Mouse (Mus musculus): ENCODE measurements around the gene Zfhx3. TPM values are rescaled to one million over a fixed set of nuclear protein-coding genes. Genes with fewer than 3 reads are reported as not detected.
"Not testable (repeated sequence)": the region's sequence is repeated elsewhere in the genome, so short reads cannot be mapped to it uniquely, and the experiment has no call there.

The Zfhx3 gene
- 14.0 and 14.5 TPM in 2 replicates for polyA plus RNA-seq (2011; ENCODE audit: insufficient read depth, insufficient read length, low read depth, missing spikeins)

DNA sequence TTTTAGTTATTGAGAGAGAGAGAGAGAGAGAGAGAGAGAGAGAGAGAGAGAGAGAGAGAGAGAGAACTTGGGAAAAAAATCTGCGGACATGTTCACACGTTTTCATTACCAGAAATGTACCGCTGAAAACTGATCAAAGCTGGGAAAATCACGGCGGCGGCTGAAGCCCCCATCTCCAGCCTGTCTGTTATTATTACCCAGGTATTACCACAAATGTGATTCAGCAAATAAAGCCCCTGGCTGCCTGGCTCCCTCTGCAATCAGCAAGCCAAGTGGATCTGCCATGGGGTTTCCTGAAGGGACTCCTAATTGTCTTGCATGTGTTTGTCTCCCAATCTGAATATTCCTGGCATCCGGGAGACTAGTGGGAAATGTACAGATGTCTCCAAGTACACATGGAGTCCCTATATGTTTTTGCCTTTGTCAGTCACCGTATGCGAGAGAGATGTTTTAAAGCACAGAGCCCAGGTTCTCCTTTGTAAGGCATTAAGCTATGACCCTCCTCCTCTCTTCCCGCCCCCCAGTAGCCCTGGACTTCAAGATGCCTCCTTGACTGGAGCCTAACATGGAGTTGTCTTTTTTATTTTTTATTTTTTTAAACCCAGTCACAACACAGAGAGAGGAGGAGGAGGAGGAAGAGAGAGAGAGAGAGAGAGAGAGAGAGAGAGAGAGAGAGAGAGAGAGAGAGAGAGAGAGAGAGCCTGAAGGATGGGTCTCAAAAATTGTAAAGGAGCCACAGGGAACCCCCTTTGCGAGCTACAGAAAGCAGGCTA lies at the start of gene Zfhx3:
Gene Zfhx3, plus strand, starts transcription at position 723 of the 773 bp plus-strand sequence.
- Histone ChIP-seq H3K36me3 (ENCODE audit: control insufficient read depth, insufficient read depth, low read length, poor library complexity, severe bottlenecking) (no peaks in the 10 kb centered on the region), H3K9me3 (replicated peaks; ENCODE audit: control insufficient read depth, insufficient read depth, low read length, poor library complexity, severe bottlenecking) (peaks cover 11% of the 10 kb centered on the region), H3K4me1 (ENCODE audit: control insufficient read depth, insufficient read depth, low read length) (peaks cover 9% of the 10 kb centered on the region), H3K27me3 (ENCODE audit: control insufficient read depth, insufficient read depth, low read length, poor library complexity, severe bottlenecking) (no peaks in the 10 kb centered on the region; the same call in 1 of the 2 replicates), H3K27ac (ENCODE audit: insufficient read depth, low read length) (no peak within 1 kb of the TSS), H3K4me3 (ENCODE audit: low read depth, low read length) (no peak within 1 kb of the TSS), H3K9ac (ENCODE audit: low read depth, poor library complexity, severe bottlenecking) (no peak within 1 kb of the TSS)
- no peak for TF ChIP-seq EP300 (IDR thresholded peaks at IDR 0.05; ENCODE audit: insufficient read depth, low read depth, low read length)
- TF ChIP-seq CTCF (IDR thresholded peaks at IDR 0.05; ENCODE audit: low read depth, low read length): no peak
- no peak for TF ChIP-seq POLR2A (IDR thresholded peaks at IDR 0.05; ENCODE audit: insufficient read depth, low read length)

- TF ChIP-seq EP300 (IDR thresholded peaks at IDR 0.05; ENCODE audit: insufficient read depth, low read depth, low read length): no peak
- TF ChIP-seq POLR2A (IDR thresholded peaks at IDR 0.05; ENCODE audit: insufficient read depth, low read length): no peak
- TF ChIP-seq CTCF (IDR thresholded peaks at IDR 0.05; ENCODE audit: low read depth, low read length): no peak
- Histone ChIP-seq H3K4me1 (ENCODE audit: control insufficient read depth, insufficient read depth, low read length) (no peaks in the 10 kb centered on the region), H3K9ac (ENCODE audit: low read depth, poor library complexity, severe bottlenecking) (no peak overlapping the region), H3K36me3 (ENCODE audit: control insufficient read depth, insufficient read depth, low read length, poor library complexity, severe bottlenecking) (no peaks in the 10 kb centered on the region), H3K27me3 (ENCODE audit: control insufficient read depth, insufficient read depth, low read length, poor library complexity, severe bottlenecking) (peaks cover 2% of the 10 kb centered on the region; the same call in 1 of the 2 replicates), H3K27ac (ENCODE audit: insufficient read depth, low read length) (no peak overlapping the region), H3K4me3 (ENCODE audit: low read depth, low read length) (no peak overlapping the region), H3K9me3 (replicated peaks; ENCODE audit: control insufficient read depth, insufficient read depth, low read length, poor library complexity, severe bottlenecking) (peaks cover 5% of the 10 kb centered on the region)
Measured at GRCm38 (mm10) chr8:107918984-107919383, 23.5 kb upstream of the Zfhx3 start.

DNA sequence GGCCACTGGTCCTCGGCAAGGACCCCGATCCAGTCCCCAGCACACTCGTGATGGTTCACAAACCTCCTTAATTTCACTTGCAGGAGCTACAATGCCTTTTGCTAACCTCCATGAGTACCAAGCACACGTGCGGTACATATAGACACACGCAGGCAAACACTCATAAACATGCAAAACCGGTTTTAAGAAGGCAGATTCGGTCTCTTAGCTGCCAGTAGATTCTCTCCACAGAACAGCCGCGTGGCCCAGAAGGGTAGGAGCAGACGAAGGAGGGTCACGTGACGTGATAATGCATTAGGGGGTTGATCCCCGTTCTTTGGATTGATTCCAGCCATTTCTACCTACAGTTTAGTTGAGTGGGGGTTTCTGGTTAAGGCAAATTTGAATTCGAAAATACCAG lies 16.3 kb upstream of the Zfhx3 start:
- Histone ChIP-seq H3K36me3 (ENCODE audit: control insufficient read depth, insufficient read depth, low read length, poor library complexity, severe bottlenecking) (no peaks in the 10 kb centered on the region), H3K4me3 (ENCODE audit: low read depth, low read length) (no peak overlapping the region), H3K27me3 (ENCODE audit: control insufficient read depth, insufficient read depth, low read length, poor library complexity, severe bottlenecking) (0 out of 2 replicates have a peak, but pooled peaks cover 3% of the 10 kb centered on the region), H3K27ac (ENCODE audit: insufficient read depth, low read length) (no peak overlapping the region), H3K4me1 (ENCODE audit: control insufficient read depth, insufficient read depth, low read length) (no peaks in the 10 kb centered on the region), H3K9me3 (replicated peaks; ENCODE audit: control insufficient read depth, insufficient read depth, low read length, poor library complexity, severe bottlenecking) (peaks cover 5% of the 10 kb centered on the region), H3K9ac (ENCODE audit: low read depth, poor library complexity, severe bottlenecking) (no peak overlapping the region)
- TF ChIP-seq EP300 (IDR thresholded peaks at IDR 0.05; ENCODE audit: insufficient read depth, low read depth, low read length) (no peak), POLR2A (IDR thresholded peaks at IDR 0.05; ENCODE audit: insufficient read depth, low read length) (no peak), CTCF (IDR thresholded peaks at IDR 0.05; ENCODE audit: low read depth, low read length) (no peak)

GRCm38 (mm10) chr8:107936725-107937124 lies 5.7 kb upstream of the Zfhx3 start:
- Histone ChIP-seq H3K36me3 (ENCODE audit: control insufficient read depth, insufficient read depth, low read length, poor library complexity, severe bottlenecking) (no peaks in the 10 kb centered on the region), H3K27me3 (ENCODE audit: control insufficient read depth, insufficient read depth, low read length, poor library complexity, severe bottlenecking) (no peaks in the 10 kb centered on the region), H3K27ac (ENCODE audit: insufficient read depth, low read length) (no peak overlapping the region), H3K4me3 (ENCODE audit: low read depth, low read length) (no peak overlapping the region), H3K9ac (ENCODE audit: low read depth, poor library complexity, severe bottlenecking) (no peak overlapping the region), H3K4me1 (ENCODE audit: control insufficient read depth, insufficient read depth, low read length) (peaks cover 1% of the 10 kb centered on the region), H3K9me3 (replicated peaks; ENCODE audit: control insufficient read depth, insufficient read depth, low read length, poor library complexity, severe bottlenecking) (peaks cover 21% of the 10 kb centered on the region)
- TF ChIP-seq POLR2A (IDR thresholded peaks at IDR 0.05; ENCODE audit: insufficient read depth, low read length): no peak

DNA sequence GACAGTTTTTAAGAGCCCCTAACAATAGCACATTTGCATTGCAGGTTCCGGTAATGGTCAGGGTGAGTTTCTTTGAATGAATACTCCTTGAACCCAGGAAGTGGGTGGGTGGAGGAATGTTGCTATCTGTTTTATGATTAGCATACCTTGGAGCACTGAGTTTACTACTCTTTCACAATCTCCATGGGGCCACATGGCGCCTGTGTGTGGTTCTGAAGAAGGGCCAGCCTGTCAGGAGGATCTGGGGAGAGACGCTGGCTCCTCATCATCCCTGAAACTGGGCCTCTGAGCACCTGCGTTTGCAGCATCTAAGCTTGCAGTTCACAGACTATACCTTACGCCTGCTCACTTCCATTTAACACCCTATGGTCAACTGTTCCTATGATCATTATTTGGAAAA lies 4.2 kb upstream of the Zfhx3 start:
- H3K27ac ChIP-seq (ENCODE audit: insufficient read depth, low read length); H3K36me3 ChIP-seq (ENCODE audit: control insufficient read depth, insufficient read depth, low read length, poor library complexity, severe bottlenecking); H3K4me1 ChIP-seq (ENCODE audit: control insufficient read depth, insufficient read depth, low read length); H3K27me3 ChIP-seq (ENCODE audit: control insufficient read depth, insufficient read depth, low read length, poor library complexity, severe bottlenecking); H3K4me3 ChIP-seq (ENCODE audit: low read depth, low read length); H3K9ac ChIP-seq (ENCODE audit: low read depth, poor library complexity, severe bottlenecking): not testable (repeated sequence)
- peaks cover 21% of the 10 kb centered on the region for H3K9me3 ChIP-seq (replicated peaks; ENCODE audit: control insufficient read depth, insufficient read depth, low read length, poor library complexity, severe bottlenecking)

- H3K27me3 ChIP-seq (ENCODE audit: control insufficient read depth, insufficient read depth, low read length, poor library complexity, severe bottlenecking): no peaks in the 10 kb centered on the region; the same call in 1 of the 2 replicates
- no peak overlapping the region for H3K27ac ChIP-seq (ENCODE audit: insufficient read depth, low read length)
- no peak overlapping the region for H3K4me3 ChIP-seq (ENCODE audit: low read depth, low read length)
- H3K4me1 ChIP-seq (ENCODE audit: control insufficient read depth, insufficient read depth, low read length): peaks cover 7% of the 10 kb centered on the region
- TF ChIP-seq EP300 (IDR thresholded peaks at IDR 0.05; ENCODE audit: insufficient read depth, low read depth, low read length): no peak
- TF ChIP-seq CTCF (IDR thresholded peaks at IDR 0.05; ENCODE audit: low read depth, low read length): no peak
- TF ChIP-seq POLR2A (IDR thresholded peaks at IDR 0.05; ENCODE audit: insufficient read depth, low read length): no peak
- H3K9ac ChIP-seq (ENCODE audit: low read depth, poor library complexity, severe bottlenecking): no peak overlapping the region
- no peaks in the 10 kb centered on the region for H3K36me3 ChIP-seq (ENCODE audit: control insufficient read depth, insufficient read depth, low read length, poor library complexity, severe bottlenecking)
- H3K9me3 ChIP-seq (replicated peaks; ENCODE audit: control insufficient read depth, insufficient read depth, low read length, poor library complexity, severe bottlenecking): peaks cover 21% of the 10 kb centered on the region
Measured at GRCm38 (mm10) chr8:107940181-107940580, 2.3 kb upstream of the Zfhx3 start.
